Mouse (Mus musculus): Measurements from ENCODE around the gene Piezo1.

DNA sequence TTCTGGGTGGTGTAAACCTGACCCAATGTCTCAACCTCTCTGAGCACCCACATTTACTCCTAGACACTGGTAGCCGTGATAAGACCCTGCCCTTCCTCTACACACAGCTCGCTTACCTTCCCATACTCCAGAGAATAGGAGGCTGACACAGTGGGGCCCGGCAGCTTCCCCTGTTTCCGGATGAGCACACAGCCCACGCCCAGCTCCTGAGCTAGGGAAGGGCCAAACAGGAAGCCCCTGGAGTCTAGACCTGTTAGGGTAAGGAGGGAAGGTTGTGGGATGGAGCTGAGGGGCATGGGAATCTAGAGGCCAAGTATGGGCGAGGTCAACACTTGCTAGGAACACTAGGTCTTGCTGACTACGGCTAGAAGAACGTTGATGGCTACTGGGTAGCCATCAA, 24.2 kb upstream of the Piezo1 start:
- TF ChIP-seq CTCF (IDR thresholded peaks at IDR 0.05; ENCODE audit: low read depth) (no peak), EP300 (IDR thresholded peaks at IDR 0.05; ENCODE audit: low read depth) (no peak)
